Mouse (Mus musculus): ENCODE measurements at regions not wholly inside any gene's neighbourhood (a gene's known extent, or its start where the extent isn't known, plus 50 kb on each side); places are given as distances from the start of the nearest gene placed in this dataset.

GRCm38 (mm10) chr11:89932231-89932865 is 70.3 kb downstream of the Pctp start:
- TF ChIP-seq CHD2 (IDR thresholded peaks at IDR 0.05; ENCODE audit: low read depth, low read length) (no peak), ZC3H11A (IDR thresholded peaks at IDR 0.05; ENCODE audit: borderline replicate concordance, low read depth, low read length) (no peak), ZNF384 (IDR thresholded peaks at IDR 0.05; ENCODE audit: low read depth, low read length) (no peak), MAFK (IDR thresholded peaks at IDR 0.05; ENCODE audit: insufficient read depth, low read depth, low read length) (no peak)

Measured in ES-E14 (cell line).